Mouse (Mus musculus): ENCODE data around the gene Mphosph6. TPM values are rescaled to one million over a fixed set of nuclear protein-coding genes. Genes with fewer than 3 reads are reported as not detected.

The Mphosph6 gene
- polyA plus RNA-seq, 1 experiment from 2014 or later, result 54.3 TPM

GRCm38 (mm10) chr8:117786428-117786827 lies 15.3 kb downstream of the Mphosph6 start:
- H3K27me3 ChIP-seq, result no peaks in the 10 kb centered on the region
- H3K9me3 ChIP-seq, result no peaks in the 10 kb centered on the region
- H3K4me3 ChIP-seq, result no peak overlapping the region
- WGBS, result 91% methylated on average over 3 of the region's 3 CpGs
- peaks cover 34% of the 10 kb centered on the region for H3K36me3 ChIP-seq
- H3K4me1 ChIP-seq, result no peaks in the 10 kb centered on the region
- no peak overlapping the region for H3K4me2 ChIP-seq
- ATAC-seq (ENCODE audit: borderline replicate concordance, extremely low read depth, low FRiP score, low TSS enrichment), result no peak
- no peak overlapping the region for H3K9ac ChIP-seq
- no peak overlapping the region for H3K27ac ChIP-seq

DNA sequence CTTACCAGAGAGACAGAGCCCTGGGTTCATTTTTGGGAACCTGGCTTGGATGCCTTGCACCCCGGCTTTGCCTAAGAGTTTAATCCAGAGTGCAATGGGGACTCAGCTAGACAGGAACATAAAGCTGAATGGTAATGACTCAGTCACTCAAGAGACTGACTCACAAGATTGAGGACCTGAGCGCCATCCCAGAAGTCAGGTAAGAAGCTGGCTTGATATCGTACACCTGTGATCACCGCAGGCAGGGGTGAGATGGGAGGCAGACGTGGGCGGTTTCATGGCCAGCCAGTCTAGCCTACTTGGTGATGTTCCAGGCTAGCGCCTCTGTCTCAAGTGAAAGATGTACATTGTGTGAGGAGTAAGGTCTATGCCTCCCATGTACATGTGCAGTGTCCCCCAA lies 18.7 kb downstream of the Mphosph6 start:
- no peak overlapping the region for H3K27ac ChIP-seq
- H3K4me2 ChIP-seq, result no peak overlapping the region
- no peaks in the 10 kb centered on the region for H3K4me1 ChIP-seq
- no peaks in the 10 kb centered on the region for H3K9me3 ChIP-seq
- no peak overlapping the region for H3K4me3 ChIP-seq
- peaks cover 8% of the 10 kb centered on the region for H3K36me3 ChIP-seq
- 86% methylated on average over 7 of the region's 7 CpGs for WGBS
- no peak overlapping the region for H3K9ac ChIP-seq
- no peaks in the 10 kb centered on the region for H3K27me3 ChIP-seq
- no peak for ATAC-seq (ENCODE audit: borderline replicate concordance, extremely low read depth, low FRiP score, low TSS enrichment)

DNA sequence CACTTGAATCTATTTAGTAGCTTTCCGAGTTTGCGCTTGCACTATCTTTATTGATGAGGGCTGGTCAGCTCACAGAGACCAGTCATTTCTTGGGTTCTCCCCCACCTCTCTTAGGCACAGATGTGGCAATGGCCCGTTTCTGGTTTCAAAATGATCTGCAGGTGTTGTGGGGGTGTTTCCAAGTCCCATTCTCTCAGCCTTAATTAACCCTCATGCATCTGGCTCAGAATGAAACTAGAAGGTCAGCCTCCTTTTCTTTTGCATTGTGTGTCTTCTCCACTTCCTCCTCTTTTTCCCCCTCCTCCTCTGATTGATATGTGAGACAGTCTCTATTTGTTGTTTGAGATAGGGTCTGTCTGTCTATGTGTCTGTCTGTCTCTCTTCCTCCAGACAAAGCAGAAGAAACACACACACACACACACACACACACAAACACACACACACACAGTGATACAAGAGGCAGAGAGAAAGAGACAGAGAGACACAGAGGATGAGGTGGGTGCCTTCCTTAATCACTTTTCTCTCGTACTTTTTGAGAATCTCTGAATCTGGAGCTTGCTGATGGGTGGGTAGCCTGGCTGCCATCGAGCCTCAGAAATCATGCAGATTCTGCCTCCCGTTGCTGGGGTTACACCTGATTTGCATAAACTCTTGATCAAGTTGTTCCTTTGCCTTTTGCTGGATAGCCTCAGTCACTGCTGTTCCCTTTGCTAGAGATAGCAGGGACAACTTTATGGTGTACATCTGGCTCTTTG lies 20.2 kb downstream of the Mphosph6 start:
- no peak overlapping the region for H3K9ac ChIP-seq
- 61% methylated on average over 6 of the region's 6 CpGs for WGBS
- ATAC-seq (ENCODE audit: borderline replicate concordance, extremely low read depth, low FRiP score, low TSS enrichment), result no peak
- H3K4me1 ChIP-seq, result no peaks in the 10 kb centered on the region
- no peak overlapping the region for H3K4me2 ChIP-seq
- no peaks in the 10 kb centered on the region for H3K36me3 ChIP-seq
- H3K4me3 ChIP-seq, result no peak overlapping the region
- no peak overlapping the region for H3K27ac ChIP-seq
- no peaks in the 10 kb centered on the region for H3K9me3 ChIP-seq
- no peaks in the 10 kb centered on the region for H3K27me3 ChIP-seq

GRCm38 (mm10) chr8:117779344-117779743 lies 22.4 kb downstream of the Mphosph6 start:
- 84% methylated on average over 6 of the region's 6 CpGs for WGBS
- Histone ChIP-seq H3K27ac (no peak overlapping the region), H3K4me2 (no peak overlapping the region), H3K27me3 (no peaks in the 10 kb centered on the region), H3K36me3 (no peaks in the 10 kb centered on the region), H3K9me3 (no peaks in the 10 kb centered on the region), H3K9ac (no peak overlapping the region), H3K4me3 (no peak overlapping the region), H3K4me1 (no peaks in the 10 kb centered on the region)
- ATAC-seq (ENCODE audit: borderline replicate concordance, extremely low read depth, low FRiP score, low TSS enrichment), result no peak

- Histone ChIP-seq H3K36me3 (no peaks in the 10 kb centered on the region), H3K4me2 (no peak overlapping the region), H3K9me3 (no peaks in the 10 kb centered on the region), H3K4me1 (no peaks in the 10 kb centered on the region), H3K27ac (no peak overlapping the region), H3K27me3 (no peaks in the 10 kb centered on the region), H3K9ac (no peak overlapping the region), H3K4me3 (no peak overlapping the region)
- 51% methylated on average over 11 of the region's 11 CpGs for WGBS
- ATAC-seq (ENCODE audit: borderline replicate concordance, extremely low read depth, low FRiP score, low TSS enrichment), result no peak
Measured at GRCm38 (mm10) chr8:117778531-117779322, 23.0 kb downstream of the Mphosph6 start.

DNA sequence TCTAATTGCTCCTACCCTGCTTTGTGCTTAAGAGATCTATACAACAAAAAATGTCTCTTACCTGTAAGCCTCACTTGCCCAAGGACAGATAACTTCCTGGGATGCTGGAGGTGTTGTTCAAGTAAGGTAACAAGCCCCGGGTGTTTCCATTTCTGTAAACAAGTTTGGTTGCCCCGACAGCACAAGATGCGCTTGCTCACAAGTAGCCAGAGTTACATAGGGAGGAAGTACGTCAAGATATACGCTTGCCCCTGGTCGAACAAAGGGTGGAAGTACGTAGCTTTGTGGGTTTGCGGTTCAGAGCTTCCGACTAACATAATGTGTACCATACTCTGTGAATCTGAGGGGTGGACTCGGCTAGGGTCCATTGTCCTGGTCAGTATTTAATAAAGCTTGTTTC lies 25.7 kb downstream of the Mphosph6 start:
- no peak overlapping the region for H3K9ac ChIP-seq
- H3K9me3 ChIP-seq, result no peaks in the 10 kb centered on the region
- 77% methylated on average over 10 of the region's 10 CpGs for WGBS
- no peaks in the 10 kb centered on the region for H3K27me3 ChIP-seq
- H3K4me3 ChIP-seq, result no peak overlapping the region
- H3K27ac ChIP-seq, result no peak overlapping the region
- ATAC-seq (ENCODE audit: borderline replicate concordance, extremely low read depth, low FRiP score, low TSS enrichment), result no peak
- no peaks in the 10 kb centered on the region for H3K4me1 ChIP-seq
- H3K4me2 ChIP-seq, result no peak overlapping the region
- no peaks in the 10 kb centered on the region for H3K36me3 ChIP-seq

GRCm38 (mm10) chr8:117775626-117776025 lies 26.1 kb downstream of the Mphosph6 start:
- H3K27me3 ChIP-seq, result no peaks in the 10 kb centered on the region
- no peak overlapping the region for H3K4me2 ChIP-seq
- no peaks in the 10 kb centered on the region for H3K36me3 ChIP-seq
- no peaks in the 10 kb centered on the region for H3K4me1 ChIP-seq
- ATAC-seq (ENCODE audit: borderline replicate concordance, extremely low read depth, low FRiP score, low TSS enrichment), result no peak
- no peak overlapping the region for H3K27ac ChIP-seq
- no peak overlapping the region for H3K9ac ChIP-seq
- no peaks in the 10 kb centered on the region for H3K9me3 ChIP-seq
- no peak overlapping the region for H3K4me3 ChIP-seq
- WGBS, result 40% methylated on average over 10 of the region's 10 CpGs

- H3K27ac ChIP-seq, result no peak overlapping the region
- H3K9ac ChIP-seq, result no peak overlapping the region
- no peaks in the 10 kb centered on the region for H3K27me3 ChIP-seq
- no peak overlapping the region for H3K4me2 ChIP-seq
- no peak overlapping the region for H3K4me3 ChIP-seq
- WGBS, result 40% methylated on average over 2 of the region's 2 CpGs
- ATAC-seq (ENCODE audit: borderline replicate concordance, extremely low read depth, low FRiP score, low TSS enrichment), result no peak
- H3K4me1 ChIP-seq, result no peaks in the 10 kb centered on the region
- H3K9me3 ChIP-seq, result no peaks in the 10 kb centered on the region
- no peaks in the 10 kb centered on the region for H3K36me3 ChIP-seq
Measured at GRCm38 (mm10) chr8:117772597-117772996, 29.1 kb downstream of the Mphosph6 start.

- Histone ChIP-seq H3K27ac (no peak overlapping the region), H3K36me3 (no peaks in the 10 kb centered on the region), H3K9me3 (no peaks in the 10 kb centered on the region), H3K27me3 (no peaks in the 10 kb centered on the region), H3K4me1 (no peaks in the 10 kb centered on the region), H3K9ac (no peak overlapping the region), H3K4me2 (no peak overlapping the region), H3K4me3 (no peak overlapping the region)
- ATAC-seq (ENCODE audit: borderline replicate concordance, extremely low read depth, low FRiP score, low TSS enrichment), result no peak
- WGBS, result 67% methylated on average over 2 of the region's 2 CpGs
Measured at GRCm38 (mm10) chr8:117772126-117772525, 29.6 kb downstream of the Mphosph6 start.

GRCm38 (mm10) chr8:117771115-117771836 lies 30.5 kb downstream of the Mphosph6 start:
- no peak overlapping the region for H3K4me3 ChIP-seq
- H3K9me3 ChIP-seq, result no peaks in the 10 kb centered on the region
- H3K4me1 ChIP-seq, result no peaks in the 10 kb centered on the region
- H3K27me3 ChIP-seq, result no peaks in the 10 kb centered on the region
- H3K4me2 ChIP-seq, result no peak overlapping the region
- no peak overlapping the region for H3K9ac ChIP-seq
- H3K36me3 ChIP-seq, result no peaks in the 10 kb centered on the region
- 60% methylated on average over 9 of the region's 9 CpGs for WGBS
- no peak for ATAC-seq (ENCODE audit: borderline replicate concordance, extremely low read depth, low FRiP score, low TSS enrichment)
- H3K27ac ChIP-seq, result no peak overlapping the region

GRCm38 (mm10) chr8:117768971-117769370 lies 32.8 kb downstream of the Mphosph6 start:
- Histone ChIP-seq H3K9ac (no peak overlapping the region), H3K4me1 (no peaks in the 10 kb centered on the region), H3K36me3 (no peaks in the 10 kb centered on the region), H3K27me3 (no peaks in the 10 kb centered on the region), H3K4me3 (no peak overlapping the region), H3K4me2 (no peak overlapping the region), H3K27ac (no peak overlapping the region), H3K9me3 (no peaks in the 10 kb centered on the region)
- 69% methylated on average over 7 of the region's 7 CpGs for WGBS
- ATAC-seq (ENCODE audit: borderline replicate concordance, extremely low read depth, low FRiP score, low TSS enrichment), result no peak

DNA sequence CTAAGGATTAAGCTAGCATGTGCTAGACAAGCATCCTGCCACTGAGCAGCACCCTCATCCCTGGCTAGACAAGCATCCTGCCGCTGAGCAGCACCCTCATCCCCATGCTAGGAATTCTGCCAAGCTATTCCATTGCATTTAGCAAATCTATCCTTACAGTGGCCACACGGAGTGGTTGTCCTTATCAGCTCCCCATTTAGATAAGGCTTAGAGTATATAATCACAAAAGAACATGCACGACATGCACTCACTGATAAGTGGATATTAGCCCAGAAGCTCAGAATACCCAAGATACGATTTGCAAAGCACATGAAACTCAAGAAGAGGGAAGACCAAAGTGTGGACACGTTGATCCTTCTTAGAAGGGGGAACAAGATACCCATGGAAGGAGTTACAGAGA lies 35.8 kb downstream of the Mphosph6 start:
- 16% methylated on average over 5 of the region's 5 CpGs for WGBS
- Histone ChIP-seq H3K36me3 (no peaks in the 10 kb centered on the region), H3K9ac (no peak overlapping the region), H3K27ac (no peak overlapping the region), H3K4me3 (no peak overlapping the region), H3K27me3 (no peaks in the 10 kb centered on the region), H3K4me2 (no peak overlapping the region), H3K9me3 (no peaks in the 10 kb centered on the region), H3K4me1 (no peaks in the 10 kb centered on the region)
- no peak for ATAC-seq (ENCODE audit: borderline replicate concordance, extremely low read depth, low FRiP score, low TSS enrichment)

All from lung, embryonic 15.5 days (tissue).